Mouse (Mus musculus): ENCODE data around the gene Fpgs. TPM values are rescaled to one million over a fixed set of nuclear protein-coding genes. Genes with fewer than 3 reads are reported as not detected.
A peak's percentile ranks its signal among the peaks of the same experiment; 100 is the strongest.

Fpgs gene
- polyA plus RNA-seq, 1 experiment from 2014 or later = 32.7 TPM

DNA sequence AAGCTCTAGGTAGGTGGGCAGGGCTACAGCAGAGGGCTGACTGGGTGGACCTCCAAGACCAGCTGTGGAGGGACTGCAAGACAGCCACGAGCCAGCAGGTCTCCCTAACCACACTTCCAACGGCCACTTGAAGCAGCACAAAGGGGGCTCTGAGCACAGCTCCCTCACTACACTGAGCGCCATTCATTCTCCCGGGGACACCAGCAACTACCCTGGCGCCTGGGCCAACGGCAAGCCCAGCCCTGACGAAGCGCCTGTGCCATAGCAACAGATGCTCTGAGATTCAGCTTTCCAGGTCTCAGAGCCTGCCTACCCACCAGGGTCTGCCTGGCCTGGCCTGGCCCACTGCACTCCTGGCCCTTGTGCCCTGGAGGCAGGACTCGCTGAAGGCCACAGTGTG, 14.8 kb upstream of the Fpgs start:
- Histone ChIP-seq H3K27me3 (ENCODE audit: insufficient read depth, low read length) (no peaks in the 10 kb centered on the region), H3K4me3 (ENCODE audit: low read depth, low read length) (no peak overlapping the region), H3K4me1 (ENCODE audit: insufficient read depth) (peaks cover 8% of the 10 kb centered on the region), H3K9ac (no peak overlapping the region), H3K27ac (ENCODE audit: low read depth) (no peak overlapping the region; the same call in 1 of the 2 replicates), H3K4me2 (no peak overlapping the region), H3K9me3 (ENCODE audit: low read depth, low read length) (no peaks in the 10 kb centered on the region), H3K36me3 (ENCODE audit: insufficient read depth) (no peaks in the 10 kb centered on the region)
- 47% methylated on average over 9 of the region's 9 CpGs for WGBS
- ATAC-seq (ENCODE audit: insufficient read depth) (no peak), DNase-seq (no peak)
- no peak for TF ChIP-seq CTCF (IDR thresholded peaks at IDR 0.05; ENCODE audit: low read depth)

DNA sequence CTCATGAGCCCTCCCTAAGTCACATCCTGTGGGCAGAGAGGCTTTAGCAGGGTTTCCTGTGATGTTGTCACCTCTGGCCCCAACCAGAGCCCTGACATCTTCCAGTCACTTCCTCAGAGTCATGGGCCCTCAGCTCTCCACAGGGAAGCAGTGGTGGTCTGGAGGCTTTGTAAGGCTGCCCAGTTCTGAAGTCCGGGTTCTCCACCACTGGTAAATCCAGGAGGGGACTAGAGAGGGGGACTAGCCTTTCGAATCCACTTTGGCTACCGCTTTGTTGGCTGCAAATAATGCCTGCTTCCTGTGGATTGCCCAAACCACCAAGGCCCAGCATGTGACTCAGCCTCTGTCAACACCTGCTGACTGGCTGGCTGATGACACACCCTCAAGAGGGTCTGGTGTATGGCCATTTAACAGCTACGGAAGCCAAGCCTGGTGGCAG, 11.1 kb upstream of the Fpgs start:
- H3K36me3 ChIP-seq (ENCODE audit: insufficient read depth) = peaks cover 15% of the 10 kb centered on the region
- peak overlapping the region; percentile 23 for H3K9ac ChIP-seq
- no peaks in the 10 kb centered on the region for H3K27me3 ChIP-seq (ENCODE audit: insufficient read depth, low read length)
- TF ChIP-seq CTCF (IDR thresholded peaks at IDR 0.05; ENCODE audit: low read depth) = no peak
- H3K27ac ChIP-seq (ENCODE audit: low read depth) = peak overlapping the region; percentile 63
- no peak for ATAC-seq (ENCODE audit: insufficient read depth)
- 0 out of 2 replicates have a peak, but pooled peaks cover 6% of the 10 kb centered on the region for H3K4me1 ChIP-seq (ENCODE audit: insufficient read depth)
- 50% methylated on average over 4 of the region's 4 CpGs for WGBS
- H3K4me2 ChIP-seq = no peak overlapping the region
- DNase-seq = peak; percentile 40
- H3K4me3 ChIP-seq (ENCODE audit: low read depth, low read length) = no peak overlapping the region
- no peaks in the 10 kb centered on the region for H3K9me3 ChIP-seq (ENCODE audit: low read depth, low read length)

DNA sequence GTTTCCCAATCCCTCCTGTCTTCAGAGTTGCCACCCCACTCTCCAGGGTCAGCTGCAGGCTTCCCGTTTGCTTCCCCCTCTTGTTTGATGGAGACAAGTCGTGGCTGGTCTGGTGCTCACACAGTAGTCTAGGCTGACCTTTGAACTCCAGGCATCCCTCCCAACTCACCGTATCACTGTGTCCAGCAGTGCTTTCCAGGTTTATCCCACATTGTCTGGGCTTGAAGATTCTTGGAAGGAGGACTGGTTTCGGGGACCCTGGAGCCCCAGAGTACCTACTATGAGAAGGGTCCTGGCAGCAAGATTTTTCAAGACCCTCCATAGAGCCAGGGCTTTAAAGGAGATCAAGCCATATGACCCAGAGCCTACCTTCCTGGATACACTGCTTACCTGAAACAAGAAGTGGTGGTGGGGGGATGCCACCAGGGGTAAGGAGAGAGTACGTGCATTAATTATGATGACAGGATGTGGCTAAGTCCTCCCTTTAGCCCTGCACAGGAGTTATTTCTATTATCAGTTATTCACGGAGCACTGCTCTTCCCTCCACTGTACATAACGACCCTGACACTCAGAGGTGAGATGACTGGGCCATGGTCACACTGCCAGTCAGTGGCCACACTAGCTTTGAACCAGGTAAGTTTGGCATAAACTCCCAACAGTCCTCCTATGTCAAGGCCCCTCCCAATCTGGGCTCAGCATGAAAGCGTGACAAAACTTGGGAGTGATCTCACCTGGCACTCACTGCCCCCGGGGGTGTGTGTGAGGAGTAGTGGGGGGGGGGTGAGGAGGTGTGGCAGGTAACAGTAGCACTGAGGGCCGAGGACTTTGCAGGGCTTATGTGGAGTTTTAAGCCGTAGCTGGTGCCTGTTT, 10.4 kb upstream of the Fpgs start:
- Histone ChIP-seq H3K36me3 (ENCODE audit: insufficient read depth) (peaks cover 22% of the 10 kb centered on the region), H3K4me1 (ENCODE audit: insufficient read depth) (0 out of 2 replicates have a peak, but pooled peaks cover 6% of the 10 kb centered on the region), H3K9ac (peak overlapping the region; percentile 74; the same call in 1 of the 2 replicates), H3K27ac (ENCODE audit: low read depth) (peak overlapping the region; percentile 96; the same call in 1 of the 2 replicates), H3K27me3 (ENCODE audit: insufficient read depth, low read length) (no peaks in the 10 kb centered on the region), H3K4me2 (peak overlapping the region; percentile 89; the same call in 1 of the 2 replicates), H3K4me3 (ENCODE audit: low read depth, low read length) (no peak overlapping the region), H3K9me3 (ENCODE audit: low read depth, low read length) (no peaks in the 10 kb centered on the region)
- no peak for TF ChIP-seq CTCF (IDR thresholded peaks at IDR 0.05; ENCODE audit: low read depth)
- DNase-seq (no peak), ATAC-seq (ENCODE audit: insufficient read depth) (no peak)
- 44% methylated on average over 11 of the region's 11 CpGs for WGBS

DNA sequence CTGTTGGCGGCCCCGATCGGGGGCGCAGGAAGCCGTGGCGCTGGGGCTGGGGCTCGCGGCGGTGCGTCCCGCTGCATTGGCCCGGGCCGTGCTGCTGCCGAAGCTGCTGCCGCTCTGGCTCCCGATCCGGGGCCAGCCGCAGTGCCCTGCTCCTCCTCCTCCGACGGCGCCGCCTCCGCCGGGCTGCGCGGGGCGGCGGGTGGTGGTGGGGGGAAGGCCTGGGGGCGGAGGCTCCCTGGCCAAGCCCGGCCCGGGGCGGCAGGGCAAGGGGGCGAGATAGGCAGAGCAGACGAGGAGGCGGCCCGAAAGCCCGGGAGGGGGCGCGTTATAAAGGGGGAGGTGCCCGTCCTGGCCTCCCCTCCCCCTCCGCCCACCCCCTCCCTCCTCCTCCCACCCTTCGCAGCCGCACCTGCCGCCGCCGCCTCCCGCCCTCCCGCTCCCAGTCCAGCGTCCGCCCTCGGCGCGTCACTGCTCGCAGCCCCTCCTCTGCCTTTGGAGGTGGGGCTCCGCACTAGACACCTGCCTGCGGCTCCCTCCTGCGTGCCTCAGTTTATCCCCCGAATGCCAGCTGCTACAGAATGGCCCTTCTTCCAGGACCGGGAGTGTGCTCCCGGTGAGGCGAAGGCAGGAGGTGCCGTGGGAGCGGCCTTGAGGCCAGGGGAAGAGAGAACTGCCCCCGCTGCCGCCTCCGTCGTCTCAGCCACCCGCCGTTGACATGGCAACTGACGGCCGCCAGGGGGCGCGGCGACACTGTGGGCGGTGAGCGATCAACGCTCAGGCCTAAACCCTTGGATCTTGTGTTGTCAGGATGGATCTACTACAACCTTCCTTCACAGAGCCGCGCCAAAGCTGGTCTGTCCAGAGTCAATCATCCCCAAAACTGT, 9.2 kb upstream of the Fpgs start, which contains the start of gene Cdk9:
Gene Cdk9, minus strand, starts transcription at position 143 of the 884 bp plus-strand sequence.
- DNase-seq = peak; percentile 95
- Histone ChIP-seq H3K4me3 (ENCODE audit: low read depth, low read length) (peak within 1 kb of the TSS; percentile 88), H3K36me3 (ENCODE audit: insufficient read depth) (peaks cover 33% of the 10 kb centered on the region), H3K27me3 (ENCODE audit: insufficient read depth, low read length) (no peaks in the 10 kb centered on the region), H3K4me1 (ENCODE audit: insufficient read depth) (0 out of 2 replicates have a peak, but pooled peaks cover 6% of the 10 kb centered on the region), H3K27ac (ENCODE audit: low read depth) (peak within 1 kb of the TSS; percentile 96), H3K9me3 (ENCODE audit: low read depth, low read length) (no peaks in the 10 kb centered on the region), H3K4me2 (peak within 1 kb of the TSS; percentile 89), H3K9ac (peak within 1 kb of the TSS; percentile 74)
- TF ChIP-seq CTCF (IDR thresholded peaks at IDR 0.05; ENCODE audit: low read depth) = peak; percentile 100
- WGBS = under 1% methylated on average over 63 of the region's 79 CpGs
- ATAC-seq (ENCODE audit: insufficient read depth) = peak; percentile 83

DNA sequence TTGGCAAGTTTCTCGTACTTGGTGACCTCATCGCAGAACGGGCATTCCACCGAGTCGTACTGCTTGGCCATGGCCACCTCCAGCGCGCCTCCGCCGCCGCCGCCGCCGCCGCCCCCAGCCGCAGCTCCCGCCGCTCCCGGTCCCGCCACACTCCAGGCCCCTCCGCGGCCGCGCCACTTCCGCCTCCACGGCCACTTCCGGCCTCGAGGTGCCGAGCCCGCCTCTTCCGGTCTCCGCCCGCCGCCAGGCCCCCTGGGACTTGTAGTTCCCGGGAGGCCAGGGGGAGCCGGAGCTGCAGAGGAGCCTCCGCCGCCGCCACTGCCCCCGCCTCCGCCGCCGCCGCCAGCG, 8.6 kb upstream of the Fpgs start:
- Histone ChIP-seq H3K36me3 (ENCODE audit: insufficient read depth) (peaks cover 40% of the 10 kb centered on the region), H3K27me3 (ENCODE audit: insufficient read depth, low read length) (no peaks in the 10 kb centered on the region), H3K4me1 (ENCODE audit: insufficient read depth) (0 out of 2 replicates have a peak, but pooled peaks cover 6% of the 10 kb centered on the region), H3K9me3 (ENCODE audit: low read depth, low read length) (no peaks in the 10 kb centered on the region), H3K4me3 (ENCODE audit: low read depth, low read length) (peak overlapping the region; percentile 88), H3K9ac (peak overlapping the region; percentile 74), H3K27ac (ENCODE audit: low read depth) (peak overlapping the region; percentile 96), H3K4me2 (peak overlapping the region; percentile 89)
- peak; percentile 97 for DNase-seq
- under 1% methylated on average over 41 of the region's 44 CpGs for WGBS
- ATAC-seq (ENCODE audit: insufficient read depth) = peak; percentile 92
- TF ChIP-seq CTCF (IDR thresholded peaks at IDR 0.05; ENCODE audit: low read depth) = no peak

DNA sequence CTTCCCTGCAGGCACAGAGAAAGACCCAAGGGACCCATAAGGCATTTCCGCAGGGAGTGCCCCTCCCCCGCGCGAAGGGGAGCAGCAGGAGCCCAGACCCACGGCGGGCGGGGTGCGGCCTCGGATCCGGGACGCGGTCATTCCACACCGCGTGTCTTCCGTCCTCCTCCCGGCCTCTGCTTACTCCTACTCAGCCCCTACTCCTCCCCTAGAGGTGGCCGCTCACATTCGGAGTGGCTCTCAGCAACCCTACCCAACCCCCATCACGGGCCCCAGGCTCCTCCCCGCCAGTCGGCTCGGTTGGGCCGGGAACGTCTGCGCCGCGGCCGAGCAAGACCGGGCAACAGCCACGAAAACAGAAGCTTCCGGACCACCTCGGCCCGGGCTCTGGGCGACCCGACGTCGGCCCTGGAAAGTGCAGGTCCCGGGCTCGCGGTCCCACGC, 8.2 kb upstream of the Fpgs start:
- Histone ChIP-seq H3K27me3 (ENCODE audit: insufficient read depth, low read length) (no peaks in the 10 kb centered on the region), H3K9ac (peak overlapping the region; percentile 74), H3K27ac (ENCODE audit: low read depth) (peak overlapping the region; percentile 96), H3K36me3 (ENCODE audit: insufficient read depth) (peaks cover 44% of the 10 kb centered on the region), H3K9me3 (ENCODE audit: low read depth, low read length) (no peaks in the 10 kb centered on the region), H3K4me2 (peak overlapping the region; percentile 89), H3K4me1 (ENCODE audit: insufficient read depth) (0 out of 2 replicates have a peak, but pooled peaks cover 6% of the 10 kb centered on the region), H3K4me3 (ENCODE audit: low read depth, low read length) (peak overlapping the region; percentile 88)
- TF ChIP-seq CTCF (IDR thresholded peaks at IDR 0.05; ENCODE audit: low read depth) = no peak
- under 1% methylated on average over 41 of the region's 41 CpGs for WGBS
- DNase-seq (peak; percentile 69), ATAC-seq (ENCODE audit: insufficient read depth) (peak; percentile 56)

Data from lung, embryonic 14.5 days (tissue).